Mouse (Mus musculus): ENCODE data around the gene Ostm1. TPM values are rescaled to one million over a fixed set of nuclear protein-coding genes. Genes with fewer than 3 reads are reported as not detected.

The Ostm1 gene
- total and polyA plus RNA-seq, 3 experiments, result 4.0 to 60.5 (median 24.5) TPM

DNA sequence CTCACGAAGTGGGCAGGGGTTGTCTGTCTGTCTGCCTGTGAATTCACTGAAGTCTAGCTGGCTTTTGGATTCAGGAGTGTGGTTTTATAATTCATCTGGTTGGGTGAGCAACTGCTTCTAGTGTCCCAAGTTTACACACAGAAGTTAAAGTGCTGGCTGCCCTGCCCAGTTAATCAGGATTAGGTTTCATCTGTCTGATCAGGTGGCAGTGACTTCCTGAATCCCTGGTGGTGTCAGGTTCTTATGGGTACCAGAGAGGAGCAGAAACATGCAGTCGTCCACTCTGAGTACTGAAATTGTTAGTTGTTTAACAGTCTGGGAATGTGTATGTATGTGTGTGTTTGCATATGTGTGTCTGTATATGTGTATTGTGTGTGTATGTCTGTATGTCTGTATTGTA lies 108.5 kb downstream of the Ostm1 start:
- ATAC-seq (ENCODE audit: extremely low read depth, insufficient number of reproducible peaks, low FRiP score, poor library complexity, severe bottlenecking) (no peak), DNase-seq (ENCODE audit: low spot score) (no peak)
- H3K4me1 ChIP-seq (ENCODE audit: insufficient read depth, low read depth, low read length), result peaks cover 6% of the 10 kb centered on the region; the same call in 1 of the 2 replicates
- H3K4me3 ChIP-seq (ENCODE audit: low read depth, low read length), result no peak overlapping the region
- H3K36me3 ChIP-seq (replicated peaks), result peaks cover 72% of the 10 kb centered on the region
- TF ChIP-seq GATA2 (IDR thresholded peaks at IDR 0.05; ENCODE audit: borderline replicate concordance, low read depth, low read length) (no peak), POLR2AphosphoS5 (IDR thresholded peaks at IDR 0.05; ENCODE audit: insufficient replicate concordance, low read depth, low read length) (no peak), CTCF (IDR thresholded peaks at IDR 0.05; ENCODE audit: low read depth, low read length) (no peak), TAL1 (conservative IDR thresholded peaks at IDR 0.05; ENCODE audit: low read depth, low read length) (no peak), GATA1 (IDR thresholded peaks at IDR 0.05; ENCODE audit: borderline replicate concordance, low read length) (no peak)
- H3K9me3 ChIP-seq (replicated peaks), result no peaks in the 10 kb centered on the region
- no peaks in the 10 kb centered on the region for H3K27me3 ChIP-seq (ENCODE audit: insufficient read depth, low read length)

- Histone ChIP-seq H3K4me3 (ENCODE audit: low read depth, low read length) (no peak overlapping the region), H3K9me3 (replicated peaks) (no peaks in the 10 kb centered on the region), H3K27me3 (ENCODE audit: insufficient read depth, low read length) (no peaks in the 10 kb centered on the region), H3K36me3 (replicated peaks) (peaks cover 74% of the 10 kb centered on the region), H3K4me1 (ENCODE audit: insufficient read depth, low read depth, low read length) (peaks cover 6% of the 10 kb centered on the region; the same call in 1 of the 2 replicates)
- no peak for DNase-seq (ENCODE audit: low spot score)
- no peak for ATAC-seq (ENCODE audit: extremely low read depth, insufficient number of reproducible peaks, low FRiP score, poor library complexity, severe bottlenecking)
- TF ChIP-seq GATA1 (IDR thresholded peaks at IDR 0.05; ENCODE audit: borderline replicate concordance, low read length) (no peak), TAL1 (conservative IDR thresholded peaks at IDR 0.05; ENCODE audit: low read depth, low read length) (no peak), POLR2AphosphoS5 (IDR thresholded peaks at IDR 0.05; ENCODE audit: insufficient replicate concordance, low read depth, low read length) (no peak)
Observed at GRCm38 (mm10) chr10:42692794-42693193, 109.2 kb downstream of the Ostm1 start.

GRCm38 (mm10) chr10:42693482-42693881 lies 109.9 kb downstream of the Ostm1 start:
- no peak for DNase-seq (ENCODE audit: low spot score)
- H3K27me3 ChIP-seq (ENCODE audit: insufficient read depth, low read length), result no peaks in the 10 kb centered on the region
- H3K36me3 ChIP-seq (replicated peaks), result peaks cover 73% of the 10 kb centered on the region
- ATAC-seq (ENCODE audit: extremely low read depth, insufficient number of reproducible peaks, low FRiP score, poor library complexity, severe bottlenecking), result no peak
- peaks cover 6% of the 10 kb centered on the region; the same call in 1 of the 2 replicates for H3K4me1 ChIP-seq (ENCODE audit: insufficient read depth, low read depth, low read length)
- no peak overlapping the region for H3K4me3 ChIP-seq (ENCODE audit: low read depth, low read length)
- TF ChIP-seq TAL1 (conservative IDR thresholded peaks at IDR 0.05; ENCODE audit: low read depth, low read length) (no peak), POLR2AphosphoS5 (IDR thresholded peaks at IDR 0.05; ENCODE audit: insufficient replicate concordance, low read depth, low read length) (no peak), CTCF (IDR thresholded peaks at IDR 0.05; ENCODE audit: low read depth, low read length) (no peak), GATA2 (IDR thresholded peaks at IDR 0.05; ENCODE audit: borderline replicate concordance, low read depth, low read length) (no peak), GATA1 (IDR thresholded peaks at IDR 0.05; ENCODE audit: borderline replicate concordance, low read length) (no peak)
- no peaks in the 10 kb centered on the region for H3K9me3 ChIP-seq (replicated peaks)

GRCm38 (mm10) chr10:42696361-42696760 lies 112.7 kb downstream of the Ostm1 start:
- no peak for TF ChIP-seq GATA1 (IDR thresholded peaks at IDR 0.05; ENCODE audit: borderline replicate concordance, low read length)
- TF ChIP-seq POLR2AphosphoS5 (IDR thresholded peaks at IDR 0.05; ENCODE audit: insufficient replicate concordance, low read depth, low read length), result no peak
- TF ChIP-seq CTCF (IDR thresholded peaks at IDR 0.05; ENCODE audit: low read depth, low read length), result no peak
- TF ChIP-seq TAL1 (conservative IDR thresholded peaks at IDR 0.05; ENCODE audit: low read depth, low read length), result no peak
- TF ChIP-seq GATA2 (IDR thresholded peaks at IDR 0.05; ENCODE audit: borderline replicate concordance, low read depth, low read length), result no peak
- Histone ChIP-seq H3K4me3 (ENCODE audit: low read depth, low read length) (no peak overlapping the region), H3K36me3 (replicated peaks) (peaks cover 77% of the 10 kb centered on the region), H3K27me3 (ENCODE audit: insufficient read depth, low read length) (no peaks in the 10 kb centered on the region), H3K9me3 (replicated peaks) (no peaks in the 10 kb centered on the region), H3K4me1 (ENCODE audit: insufficient read depth, low read depth, low read length) (peaks cover 8% of the 10 kb centered on the region)
- ATAC-seq (ENCODE audit: extremely low read depth, insufficient number of reproducible peaks, low FRiP score, poor library complexity, severe bottlenecking), result no peak
- no peak for DNase-seq (ENCODE audit: low spot score)

DNA sequence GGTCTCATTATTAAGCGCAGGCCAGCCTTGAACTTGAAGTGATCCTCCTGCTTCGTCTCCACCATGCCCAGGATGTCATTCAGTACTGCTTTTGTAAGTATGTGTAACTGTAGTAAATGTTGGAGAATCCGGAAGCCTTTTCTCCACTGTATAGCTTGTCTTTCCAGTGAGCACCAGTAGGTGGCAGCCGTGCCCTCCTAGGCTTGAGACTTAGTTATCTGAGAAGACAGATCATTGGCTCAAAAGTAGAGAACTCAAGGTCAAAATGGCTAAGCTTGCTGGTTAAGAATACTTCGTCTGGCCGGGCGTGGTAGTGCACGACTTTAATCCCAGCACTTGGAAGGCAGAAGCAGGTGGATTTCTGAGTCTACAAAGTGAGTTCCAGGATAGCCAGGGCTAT lies 113.4 kb downstream of the Ostm1 start:
- no peaks in the 10 kb centered on the region for H3K9me3 ChIP-seq (replicated peaks)
- H3K36me3 ChIP-seq (replicated peaks), result peaks cover 80% of the 10 kb centered on the region
- no peak overlapping the region for H3K4me3 ChIP-seq (ENCODE audit: low read depth, low read length)
- ATAC-seq (ENCODE audit: extremely low read depth, insufficient number of reproducible peaks, low FRiP score, poor library complexity, severe bottlenecking) (peak; percentile 34), DNase-seq (ENCODE audit: low spot score) (peak; percentile 39)
- TF ChIP-seq TAL1 (conservative IDR thresholded peaks at IDR 0.05; ENCODE audit: low read depth, low read length) (no peak), GATA2 (IDR thresholded peaks at IDR 0.05; ENCODE audit: borderline replicate concordance, low read depth, low read length) (no peak), CTCF (IDR thresholded peaks at IDR 0.05; ENCODE audit: low read depth, low read length) (peak; percentile 80), GATA1 (IDR thresholded peaks at IDR 0.05; ENCODE audit: borderline replicate concordance, low read length) (no peak), POLR2AphosphoS5 (IDR thresholded peaks at IDR 0.05; ENCODE audit: insufficient replicate concordance, low read depth, low read length) (no peak)
- peaks cover 4% of the 10 kb centered on the region for H3K4me1 ChIP-seq (ENCODE audit: insufficient read depth, low read depth, low read length)
- no peaks in the 10 kb centered on the region for H3K27me3 ChIP-seq (ENCODE audit: insufficient read depth, low read length)

DNA sequence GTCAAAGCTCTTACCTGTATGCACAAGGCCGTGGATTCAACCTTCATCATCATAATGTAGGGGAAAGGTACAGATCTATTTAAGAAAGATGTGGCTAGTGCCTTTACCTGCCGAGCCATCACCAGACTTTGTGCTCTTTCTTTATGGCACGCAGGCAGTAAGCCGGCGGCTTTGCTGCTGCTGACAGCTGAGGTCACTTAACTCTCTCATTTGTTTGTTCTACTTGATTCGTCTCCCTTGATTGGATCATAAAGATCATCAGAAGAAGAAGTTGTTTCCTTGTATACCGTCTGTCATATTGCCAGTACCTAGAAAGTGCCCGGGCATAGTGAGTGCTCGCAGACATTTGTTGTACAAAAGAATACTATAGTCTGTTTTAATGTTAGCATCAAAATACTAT lies 114.8 kb downstream of the Ostm1 start:
- DNase-seq (ENCODE audit: low spot score) (no peak), ATAC-seq (ENCODE audit: extremely low read depth, insufficient number of reproducible peaks, low FRiP score, poor library complexity, severe bottlenecking) (no peak)

GRCm38 (mm10) chr10:42698994-42699393 lies 115.4 kb downstream of the Ostm1 start:
- TF ChIP-seq GATA1 (IDR thresholded peaks at IDR 0.05; ENCODE audit: borderline replicate concordance, low read length), result no peak
- TF ChIP-seq CTCF (IDR thresholded peaks at IDR 0.05; ENCODE audit: low read depth, low read length), result no peak
- no peak for TF ChIP-seq TAL1 (conservative IDR thresholded peaks at IDR 0.05; ENCODE audit: low read depth, low read length)
- TF ChIP-seq POLR2AphosphoS5 (IDR thresholded peaks at IDR 0.05; ENCODE audit: insufficient replicate concordance, low read depth, low read length), result no peak
- TF ChIP-seq GATA2 (IDR thresholded peaks at IDR 0.05; ENCODE audit: borderline replicate concordance, low read depth, low read length), result no peak
- Histone ChIP-seq H3K4me3 (ENCODE audit: low read depth, low read length) (no peak overlapping the region), H3K36me3 (replicated peaks) (peaks cover 85% of the 10 kb centered on the region), H3K9me3 (replicated peaks) (no peaks in the 10 kb centered on the region), H3K4me1 (ENCODE audit: insufficient read depth, low read depth, low read length) (peaks cover 2% of the 10 kb centered on the region), H3K27me3 (ENCODE audit: insufficient read depth, low read length) (no peaks in the 10 kb centered on the region)
- no peak for DNase-seq (ENCODE audit: low spot score)
- ATAC-seq (ENCODE audit: extremely low read depth, insufficient number of reproducible peaks, low FRiP score, poor library complexity, severe bottlenecking), result no peak

More for the DNA sequence above, 114.8 kb downstream of the Ostm1 start:
- H3K4me3 ChIP-seq (ENCODE audit: low read depth, low read length), result no peak overlapping the region
- TF ChIP-seq GATA1 (IDR thresholded peaks at IDR 0.05; ENCODE audit: borderline replicate concordance, low read length) (no peak), TAL1 (conservative IDR thresholded peaks at IDR 0.05; ENCODE audit: low read depth, low read length) (no peak)
- peaks cover 2% of the 10 kb centered on the region for H3K4me1 ChIP-seq (ENCODE audit: insufficient read depth, low read depth, low read length)
- peaks cover 87% of the 10 kb centered on the region for H3K36me3 ChIP-seq (replicated peaks)
- H3K9me3 ChIP-seq (replicated peaks), result no peaks in the 10 kb centered on the region
- H3K27me3 ChIP-seq (ENCODE audit: insufficient read depth, low read length), result no peaks in the 10 kb centered on the region
